Mouse (Mus musculus) bone marrow, adult 2 months (tissue): ENCODE results near the gene Ufc1. TPM values are rescaled to one million over a fixed set of nuclear protein-coding genes. Genes with fewer than 3 reads are reported as not detected.
A peak's percentile ranks its signal among the peaks of the same experiment; 100 is the strongest.
"Not testable (repeated sequence)": the region's sequence is repeated elsewhere in the genome, so short reads cannot be mapped to it uniquely, and the experiment has no call there.

ENCODE experiments used
- H3K27ac ChIP-seq: fragments of 200-500 bp; 2 replicates; pipeline ENCODE4 v1.5.1; 2012; ENCODE audit warnings: low read depth, mild to moderate bottlenecking, control low read depth, inconsistent platforms, low read length; ENCODE audit not compliant: control insufficient read depth, poor library complexity, insufficient read depth
- H3K4me1 ChIP-seq: fragments of 200-500 bp; 2 replicates; pipeline ENCODE4 v1.6.1; 2011; ENCODE audit warnings: low read length; ENCODE audit not compliant: control insufficient read depth, insufficient read depth
- H3K4me3 ChIP-seq: fragments of 200-500 bp; replicated peaks from 2 replicates; pipeline ENCODE3; 2011; ENCODE audit warnings: mild to moderate bottlenecking, low read depth, low read length, control low read depth; ENCODE audit not compliant: control insufficient read depth
- CTCF ChIP-seq: fragments of 200-500 bp; IDR thresholded peaks from 2 replicates; pipeline ENCODE4 v1.5.1; 2011; ENCODE audit warnings: low read length, control low read depth; ENCODE audit not compliant: control insufficient read depth, insufficient read depth
- POLR2A ChIP-seq: fragments of 200-500 bp; IDR thresholded peaks from 2 replicates; pipeline ENCODE4 v1.6.1; 2011; ENCODE audit warnings: low read depth, mild to moderate bottlenecking, control low read depth, low read length, borderline replicate concordance; ENCODE audit not compliant: control insufficient read depth
- WGBS: fragments of 180-500 bp; shearing (Covaris S2); methylation state at CpG from one replicate; pipeline ENCODE4 v1.1.7; 2018; 5-methylcytosine and 5-hydroxymethylcytosine counted together
- polyA plus RNA-seq: library from polyadenylated mRNA; stranded (reverse); fragments of >200 nt; gene quantifications from 2 replicates; pipeline ENCODE4 v1.2.4, GENCODE M21; 2011; ENCODE audit warnings: low replicate concordance; ENCODE audit not compliant: missing spikeins, insufficient read depth, insufficient read length

The Ufc1 gene
- polyA plus RNA-seq, 1 experiment: 84.2 TPM

DNA sequence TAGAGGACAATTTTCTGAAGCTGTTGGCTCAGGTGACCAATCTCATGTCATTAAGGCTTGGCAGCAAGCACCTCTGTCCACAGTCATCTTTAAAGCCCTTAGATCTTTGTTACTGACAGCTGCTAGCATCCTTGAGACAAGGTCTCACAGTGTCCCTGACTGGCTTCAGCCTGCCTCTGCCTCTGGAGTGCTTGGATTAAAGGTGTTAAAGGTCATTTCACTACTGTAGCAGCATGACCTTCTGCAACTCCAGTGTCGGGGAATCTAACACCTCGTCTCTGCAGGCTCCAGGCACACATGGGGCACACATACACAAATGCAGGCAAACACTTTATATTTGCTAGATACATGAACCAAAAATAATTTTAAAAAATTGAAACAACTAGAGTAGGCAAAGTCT, 30.7 kb upstream of the Ufc1 start:
- no peak for TF ChIP-seq POLR2A
- no peak for TF ChIP-seq CTCF
- Histone ChIP-seq H3K4me1 (no peaks in the 10 kb centered on the region; the same call in 1 of the 2 replicates), H3K27ac (no peak overlapping the region), H3K4me3 (no peak overlapping the region)
- 89% methylated on average over 2 of the region's 2 CpGs for WGBS

DNA sequence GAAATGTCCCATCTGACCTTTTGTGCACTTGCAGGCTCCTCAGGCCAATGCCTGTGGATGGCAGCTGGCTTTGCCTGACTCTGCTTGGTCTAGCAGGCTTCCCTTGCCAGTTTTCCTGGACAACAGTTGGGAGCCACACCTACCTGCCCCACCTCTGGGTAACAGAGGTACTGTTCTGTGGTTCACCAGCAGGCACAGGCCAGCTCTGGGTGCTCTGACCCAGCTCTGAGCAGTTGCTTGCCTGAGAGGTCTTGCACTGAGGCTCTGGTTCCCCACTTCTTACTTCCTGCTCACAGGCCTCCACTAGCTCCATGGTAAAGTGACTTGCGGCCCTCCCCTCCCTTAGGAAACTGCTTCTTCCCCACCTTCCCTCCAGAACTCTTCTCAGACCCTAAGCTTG, 27.2 kb upstream of the Ufc1 start:
- 67% methylated on average over 1 of the region's 1 CpGs for WGBS
- H3K27ac ChIP-seq: no peak overlapping the region
- no peak overlapping the region for H3K4me3 ChIP-seq
- no peak for TF ChIP-seq CTCF
- TF ChIP-seq POLR2A: no peak
- no peaks in the 10 kb centered on the region; the same call in 1 of the 2 replicates for H3K4me1 ChIP-seq

DNA sequence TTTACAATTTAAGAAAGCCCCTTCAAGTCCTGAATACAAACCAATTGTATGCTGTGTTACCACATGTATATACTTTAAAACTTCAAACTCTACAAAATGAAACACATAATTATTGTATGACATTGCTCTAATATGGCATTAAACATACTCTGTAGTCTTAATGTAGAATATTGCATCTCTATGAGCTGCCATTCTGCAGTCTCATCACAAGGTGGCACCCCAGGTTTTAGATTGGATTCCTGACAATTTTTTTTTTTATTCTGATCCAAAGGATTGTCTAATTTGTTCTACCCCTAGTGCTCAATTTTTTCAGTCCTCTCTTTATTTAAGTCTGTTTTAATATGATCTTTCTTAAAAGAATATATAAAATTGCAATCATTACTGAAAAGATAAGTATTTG, 26.6 kb upstream of the Ufc1 start:
- Histone ChIP-seq H3K27ac (no peak overlapping the region), H3K4me1 (no peaks in the 10 kb centered on the region; the same call in 1 of the 2 replicates)
- TF ChIP-seq POLR2A (no peak), CTCF (no peak)

DNA sequence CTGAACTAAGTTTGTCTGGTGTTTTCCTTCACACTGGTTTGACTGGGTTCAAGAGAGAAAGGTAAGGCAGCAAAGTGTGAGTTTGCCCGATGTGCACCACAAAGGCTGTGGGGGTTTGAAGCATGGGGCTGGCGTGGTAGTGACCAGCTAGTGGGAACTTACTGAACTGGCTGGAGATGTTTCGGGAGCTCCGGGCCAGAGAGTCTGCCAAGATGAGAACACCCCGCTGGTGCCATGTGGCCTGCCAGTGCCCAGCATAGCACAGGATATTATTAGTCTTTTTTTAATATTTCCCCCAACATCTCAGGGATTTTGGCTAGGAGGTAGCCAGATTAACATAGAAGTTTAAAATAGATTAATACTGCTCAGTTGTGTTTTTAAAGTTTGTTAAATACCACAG, 25.3 kb upstream of the Ufc1 start:
- WGBS: 66% methylated on average over 5 of the region's 5 CpGs
- Histone ChIP-seq H3K27ac (no peak overlapping the region), H3K4me1 (no peaks in the 10 kb centered on the region), H3K4me3 (no peak overlapping the region)
- no peak for TF ChIP-seq CTCF
- no peak for TF ChIP-seq POLR2A

More for the DNA sequence above, 26.6 kb upstream of the Ufc1 start:
- H3K4me3 ChIP-seq: no peak overlapping the region

DNA sequence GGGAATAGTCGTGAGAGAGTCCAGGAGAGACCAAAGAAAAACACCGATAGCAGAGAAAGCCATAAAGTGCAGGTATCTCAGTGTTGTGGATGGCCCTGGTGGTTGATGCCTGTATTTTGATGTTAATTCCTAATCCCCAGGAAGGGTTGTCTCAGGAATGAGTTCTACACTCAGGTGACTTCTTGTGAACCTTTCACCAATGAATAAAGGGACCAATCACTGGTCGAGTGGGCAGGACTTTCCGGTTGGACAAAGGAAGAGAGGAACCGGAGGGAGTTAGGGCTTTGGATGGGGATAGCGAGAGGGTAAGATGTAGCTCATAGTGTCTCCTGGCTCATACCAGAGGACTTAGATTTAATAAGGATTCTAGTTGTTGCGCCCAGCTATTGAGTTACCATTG, 24.9 kb upstream of the Ufc1 start:
- 47% methylated on average over 7 of the region's 7 CpGs for WGBS
- TF ChIP-seq POLR2A (no peak), CTCF (no peak)
- no peak overlapping the region for H3K4me3 ChIP-seq

DNA sequence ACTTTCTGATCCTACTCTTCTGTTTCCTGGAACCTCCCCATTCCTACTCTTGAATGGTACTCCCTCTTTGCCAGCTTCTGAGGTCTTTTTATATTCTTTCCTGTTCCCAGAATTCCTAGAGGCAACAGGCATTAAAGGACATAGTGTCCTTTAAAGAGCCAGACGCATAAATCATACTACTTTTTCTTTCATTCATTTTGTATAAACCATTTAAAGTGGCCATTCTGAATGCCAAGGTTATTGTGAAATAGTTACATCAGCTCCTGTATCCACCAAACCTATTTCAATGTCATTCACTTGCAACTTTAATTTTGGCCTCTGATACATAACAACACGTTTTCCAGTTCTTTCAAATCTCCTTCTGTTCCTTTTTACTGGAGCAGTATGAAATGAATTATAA, 14.5 kb upstream of the Ufc1 start:
- TF ChIP-seq POLR2A: no peak
- no peak for TF ChIP-seq CTCF
- Histone ChIP-seq H3K4me1 (no peaks in the 10 kb centered on the region), H3K27ac (no peak overlapping the region), H3K4me3 (no peak overlapping the region)
- whole genome bisulfite sequencing: 46% methylated on average over 2 of the region's 2 CpGs

More for the DNA sequence above, 24.9 kb upstream of the Ufc1 start:
- no peaks in the 10 kb centered on the region for H3K4me1 ChIP-seq
- no peak overlapping the region for H3K27ac ChIP-seq

DNA sequence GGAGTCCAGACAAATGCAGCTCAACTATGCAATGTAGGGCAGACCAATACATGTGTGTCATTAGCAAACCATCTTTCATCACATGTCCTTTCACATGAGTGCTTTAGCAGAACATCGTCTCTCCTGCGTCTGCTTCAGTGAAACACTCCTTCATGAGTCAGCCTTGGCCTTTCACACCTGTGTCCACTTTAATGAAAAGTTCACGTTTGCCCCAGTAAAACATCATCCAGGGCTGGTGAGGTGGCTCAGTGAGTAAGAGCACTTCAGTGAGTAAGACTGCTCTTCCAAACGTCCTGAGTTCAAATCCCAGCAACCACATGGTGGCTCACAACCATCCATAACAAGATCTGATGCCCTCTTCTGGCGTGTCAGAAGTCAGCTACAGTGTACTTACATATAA, 11.3 kb upstream of the Ufc1 start:
- not testable (repeated sequence) for H3K27ac ChIP-seq, H3K4me3 ChIP-seq, H3K4me1 ChIP-seq
- 69% methylated on average over 5 of the region's 5 CpGs for WGBS

DNA sequence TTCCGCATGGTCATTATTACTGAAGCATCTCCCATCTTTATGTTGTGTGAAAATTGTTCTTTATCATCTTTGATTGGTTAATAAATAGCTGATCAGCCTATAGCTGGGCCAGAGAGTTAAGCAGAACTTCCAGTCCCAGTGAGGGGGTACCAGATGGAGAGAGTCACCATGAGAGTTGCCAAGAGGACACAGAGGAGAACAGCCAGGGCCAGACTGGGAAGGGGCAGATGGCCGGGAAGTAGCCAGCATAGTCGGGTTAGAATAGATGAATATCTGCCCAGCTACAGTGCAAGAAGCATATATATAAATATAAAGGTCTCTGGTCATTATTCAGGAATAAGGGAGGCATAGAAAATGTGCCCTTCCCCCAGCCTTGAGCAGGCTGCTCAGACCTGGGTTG, 3.4 kb upstream of the Ufc1 start:
- TF ChIP-seq CTCF: no peak
- Histone ChIP-seq H3K27ac (no peak overlapping the region), H3K4me1 (peaks cover 1% of the 10 kb centered on the region; the same call in 1 of the 2 replicates), H3K4me3 (no peak overlapping the region)
- WGBS: 82% methylated on average over 3 of the region's 3 CpGs

DNA sequence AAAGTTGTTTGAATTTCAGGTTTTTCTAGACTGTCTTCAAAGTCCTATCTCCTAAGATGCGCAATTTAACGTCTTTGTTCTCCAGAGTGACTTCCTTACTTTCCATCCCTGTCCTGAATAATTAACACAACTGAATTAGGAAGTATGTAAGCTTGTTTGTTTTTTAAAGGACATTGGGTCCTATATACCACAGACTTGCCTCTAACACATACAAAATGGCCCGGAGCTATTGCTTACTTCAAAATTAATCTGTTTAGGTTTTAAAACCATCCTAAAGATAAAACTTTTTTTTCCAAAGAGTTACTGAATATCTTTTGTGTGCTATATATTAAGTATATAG, 209 bp upstream of the Ufc1 start:
- H3K4me1 ChIP-seq: peaks cover 1% of the 10 kb centered on the region; the same call in 1 of the 2 replicates
- peak overlapping the region; percentile 99 for H3K4me3 ChIP-seq
- 9% methylated on average over 3 of the region's 3 CpGs for WGBS
- H3K27ac ChIP-seq: no peak overlapping the region
- TF ChIP-seq POLR2A: no peak
- TF ChIP-seq CTCF: no peak

DNA sequence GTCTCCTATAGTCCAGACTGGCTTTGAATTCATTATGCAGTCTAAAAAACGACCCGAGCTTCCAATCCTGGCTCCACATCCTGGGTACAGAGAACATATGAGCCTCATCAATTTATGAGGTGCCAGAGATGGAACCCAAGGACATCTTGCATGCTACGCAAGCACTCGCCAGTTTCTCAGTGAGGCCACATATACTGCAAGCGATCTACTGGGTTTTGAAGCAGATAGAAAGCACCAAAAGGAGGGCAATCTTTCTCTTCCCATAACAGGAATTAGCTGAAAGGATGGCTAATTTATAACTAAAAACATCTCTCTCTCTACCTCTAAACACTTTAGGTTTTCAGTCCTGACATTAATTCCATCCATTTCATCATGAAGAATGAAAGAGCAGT, 922 bp downstream of the Ufc1 start:
- Histone ChIP-seq H3K27ac (no peak overlapping the region), H3K4me1 (peaks cover 1% of the 10 kb centered on the region; the same call in 1 of the 2 replicates), H3K4me3 (peak overlapping the region; percentile 99)
- WGBS: 38% methylated on average over 5 of the region's 5 CpGs
- no peak for TF ChIP-seq POLR2A
- TF ChIP-seq CTCF: no peak

DNA sequence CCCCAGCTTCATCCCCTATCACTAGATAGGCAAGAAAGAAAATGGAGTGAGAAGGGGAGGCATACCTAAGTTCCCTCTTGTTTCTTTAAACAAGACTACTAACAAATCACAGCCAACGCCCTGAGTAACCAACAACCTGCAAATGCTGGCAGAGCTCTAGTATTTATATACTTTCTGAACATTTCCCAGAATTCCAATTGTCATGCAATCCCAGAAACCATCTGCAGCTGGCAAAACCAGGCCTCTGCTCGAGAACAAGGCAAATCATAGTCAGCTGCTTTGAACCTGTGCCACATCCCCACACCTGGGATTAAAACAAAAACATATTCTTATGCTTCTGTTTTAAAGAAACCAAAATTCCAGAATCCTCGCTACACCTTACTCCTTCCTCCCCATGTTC, 1.5 kb downstream of the Ufc1 start:
- Histone ChIP-seq H3K4me1 (peaks cover 1% of the 10 kb centered on the region; the same call in 1 of the 2 replicates), H3K4me3 (no peak overlapping the region), H3K27ac (no peak overlapping the region)
- TF ChIP-seq POLR2A (no peak), CTCF (no peak)
- WGBS: 81% methylated on average over 3 of the region's 3 CpGs
